Mouse (Mus musculus): ENCODE results near the gene Lrrc58.

Gene Lrrc58

GRCm38 (mm10) chr16:37920842-37921409, 52.7 kb downstream of the Lrrc58 start:
- in situ Hi-C loops (cut with MboI, MseI), result no loop called here

GRCm38 (mm10) chr16:37926087-37926486, 57.9 kb downstream of the Lrrc58 start:
- in situ Hi-C loops (cut with MboI, MseI), result no loop called here

GRCm38 (mm10) chr16:37927117-37927516, 58.9 kb downstream of the Lrrc58 start:
- in situ Hi-C loops (cut with MboI, MseI), result no loop called here

DNA sequence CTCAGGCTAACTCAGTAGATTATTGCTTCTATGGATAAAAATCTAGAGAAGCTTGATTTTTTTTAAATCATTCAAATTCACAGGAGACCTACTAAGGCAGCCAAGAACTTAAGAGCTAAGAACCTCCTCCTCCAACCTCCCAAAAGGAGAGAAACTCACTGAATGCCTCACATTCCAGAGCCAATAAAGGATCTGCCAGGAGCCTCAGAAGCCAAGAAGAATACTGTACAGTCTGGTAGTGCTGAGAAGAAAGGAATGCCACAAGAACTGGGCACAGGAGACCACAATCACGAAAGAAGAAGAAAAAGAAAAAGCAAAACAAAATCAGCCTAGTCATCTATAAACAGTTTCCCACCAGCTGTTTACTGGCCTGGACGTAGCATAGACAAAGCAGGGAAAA, 60.8 kb downstream of the Lrrc58 start:
- in situ Hi-C loops (cut with MboI, MseI), result no loop called here

- in situ Hi-C loops (cut with MboI, MseI), result no loop called here
Measured at GRCm38 (mm10) chr16:37929626-37930025, 61.4 kb downstream of the Lrrc58 start.

DNA sequence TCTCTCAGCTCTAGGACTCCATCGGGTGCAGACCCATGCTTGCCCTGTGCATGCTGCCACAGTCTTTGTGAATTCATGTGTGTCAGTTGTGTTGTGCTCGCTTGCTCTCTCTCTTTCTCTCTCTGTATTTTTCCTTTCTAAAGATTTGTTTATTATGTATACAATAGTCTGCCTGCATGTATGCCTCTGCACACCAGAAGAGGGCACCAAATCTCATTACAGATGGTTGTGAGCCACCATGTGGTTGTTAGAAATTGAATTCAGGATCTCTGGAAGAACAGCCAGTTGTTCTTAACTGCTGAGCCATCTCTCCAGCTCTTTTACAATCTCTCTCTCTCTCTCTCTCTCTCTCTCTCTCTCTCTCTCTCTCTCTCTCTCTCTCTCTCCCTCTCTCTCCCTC, 66.7 kb downstream of the Lrrc58 start:
- in situ Hi-C loops (cut with MboI, MseI), result no loop called here

DNA sequence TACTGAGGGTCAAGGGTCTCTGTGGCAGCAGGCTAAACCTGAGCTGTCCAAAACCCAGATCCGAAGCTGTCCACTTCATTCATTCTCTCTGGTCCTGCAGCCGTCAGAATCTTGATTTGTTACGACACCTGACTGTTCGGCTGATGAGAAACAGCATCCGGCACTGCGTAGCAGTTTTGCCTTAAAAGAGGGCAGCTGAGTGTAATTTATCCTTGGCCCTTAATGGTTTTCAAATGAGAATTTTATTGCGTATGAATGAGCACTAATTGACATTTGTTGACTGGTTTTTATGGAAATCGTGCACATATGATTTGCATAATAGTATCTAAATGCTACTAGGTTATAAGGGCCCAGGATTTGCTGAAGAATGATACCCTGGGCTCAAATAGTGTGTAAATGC, 69.1 kb downstream of the Lrrc58 start:
- in situ Hi-C loops (cut with MboI, MseI), result no loop called here
